Mouse (Mus musculus): ENCODE data around the gene Chst14. TPM values are rescaled to one million over a fixed set of nuclear protein-coding genes. Genes with fewer than 3 reads are reported as not detected.

Gene Chst14
- polyA plus RNA-seq, 1 experiment from 2014 or later, result 29.6 TPM

GRCm38 (mm10) chr2:118949699-118950098 is 23.4 kb downstream of the Chst14 start:
- ATAC-seq (ENCODE audit: low FRiP score), result no peak
- no peaks in the 10 kb centered on the region for H3K9me3 ChIP-seq (replicated peaks)
- H3K27ac ChIP-seq, result no peak overlapping the region
- no peak overlapping the region for H3K9ac ChIP-seq
- no peaks in the 10 kb centered on the region for H3K4me1 ChIP-seq
- no peak overlapping the region for H3K4me2 ChIP-seq (replicated peaks)
- 79% methylated on average over 3 of the region's 3 CpGs for WGBS
- H3K4me3 ChIP-seq, result no peak overlapping the region
- H3K36me3 ChIP-seq, result no peaks in the 10 kb centered on the region
- no peaks in the 10 kb centered on the region; the same call in 1 of the 2 replicates for H3K27me3 ChIP-seq

- no peak overlapping the region for H3K4me3 ChIP-seq
- no peaks in the 10 kb centered on the region for H3K27me3 ChIP-seq
- WGBS, result 84% methylated on average over 5 of the region's 5 CpGs
- H3K9me3 ChIP-seq (replicated peaks), result no peaks in the 10 kb centered on the region
- no peak overlapping the region for H3K9ac ChIP-seq
- no peak overlapping the region for H3K27ac ChIP-seq
- ATAC-seq (ENCODE audit: low FRiP score), result no peak
- no peak overlapping the region for H3K4me2 ChIP-seq (replicated peaks)
- no peaks in the 10 kb centered on the region for H3K36me3 ChIP-seq
- no peaks in the 10 kb centered on the region for H3K4me1 ChIP-seq
Observed at GRCm38 (mm10) chr2:118956497-118956896, 30.2 kb downstream of the Chst14 start.

GRCm38 (mm10) chr2:118959644-118960043 is 33.3 kb downstream of the Chst14 start:
- H3K4me1 ChIP-seq, result no peaks in the 10 kb centered on the region
- no peak overlapping the region for H3K4me2 ChIP-seq (replicated peaks)
- H3K9ac ChIP-seq, result no peak overlapping the region
- no peak overlapping the region for H3K4me3 ChIP-seq
- H3K36me3 ChIP-seq, result no peaks in the 10 kb centered on the region
- no peaks in the 10 kb centered on the region for H3K9me3 ChIP-seq (replicated peaks)
- no peak for ATAC-seq (ENCODE audit: low FRiP score)
- H3K27ac ChIP-seq, result no peak overlapping the region
- no peaks in the 10 kb centered on the region for H3K27me3 ChIP-seq
- 23% methylated on average over 2 of the region's 2 CpGs for WGBS

GRCm38 (mm10) chr2:118960413-118960812 is 34.1 kb downstream of the Chst14 start:
- no peaks in the 10 kb centered on the region for H3K36me3 ChIP-seq
- no peaks in the 10 kb centered on the region for H3K9me3 ChIP-seq (replicated peaks)
- WGBS, result 88% methylated on average over 2 of the region's 2 CpGs
- H3K27ac ChIP-seq, result no peak overlapping the region
- no peaks in the 10 kb centered on the region for H3K4me1 ChIP-seq
- ATAC-seq (ENCODE audit: low FRiP score), result no peak
- no peaks in the 10 kb centered on the region for H3K27me3 ChIP-seq
- H3K4me2 ChIP-seq (replicated peaks), result no peak overlapping the region
- H3K4me3 ChIP-seq, result no peak overlapping the region
- no peak overlapping the region for H3K9ac ChIP-seq

GRCm38 (mm10) chr2:118961546-118961945 is 35.2 kb downstream of the Chst14 start:
- Histone ChIP-seq H3K27me3 (no peaks in the 10 kb centered on the region), H3K4me3 (no peak overlapping the region), H3K27ac (no peak overlapping the region), H3K9ac (no peak overlapping the region), H3K4me2 (replicated peaks) (no peak overlapping the region), H3K36me3 (no peaks in the 10 kb centered on the region), H3K9me3 (replicated peaks) (no peaks in the 10 kb centered on the region), H3K4me1 (no peaks in the 10 kb centered on the region)
- ATAC-seq (ENCODE audit: low FRiP score), result no peak
- WGBS, result 51% methylated on average over 2 of the region's 2 CpGs

- Histone ChIP-seq H3K4me3 (no peak overlapping the region), H3K4me1 (no peaks in the 10 kb centered on the region), H3K9ac (no peak overlapping the region), H3K9me3 (replicated peaks) (no peaks in the 10 kb centered on the region), H3K4me2 (replicated peaks) (no peak overlapping the region), H3K27ac (no peak overlapping the region), H3K36me3 (no peaks in the 10 kb centered on the region), H3K27me3 (no peaks in the 10 kb centered on the region)
- ATAC-seq (ENCODE audit: low FRiP score), result no peak
- 59% methylated on average over 9 of the region's 9 CpGs for WGBS
Observed at GRCm38 (mm10) chr2:118963007-118963675, 36.8 kb downstream of the Chst14 start.

GRCm38 (mm10) chr2:118963676-118964012 is 37.3 kb downstream of the Chst14 start:
- Histone ChIP-seq H3K27me3 (no peaks in the 10 kb centered on the region), H3K27ac (no peak overlapping the region), H3K9ac (no peak overlapping the region), H3K9me3 (replicated peaks) (no peaks in the 10 kb centered on the region), H3K4me1 (no peaks in the 10 kb centered on the region), H3K4me3 (no peak overlapping the region), H3K4me2 (replicated peaks) (no peak overlapping the region), H3K36me3 (no peaks in the 10 kb centered on the region)
- 68% methylated on average over 7 of the region's 7 CpGs for WGBS
- no peak for ATAC-seq (ENCODE audit: low FRiP score)

- WGBS, result 85% methylated on average over 11 of the region's 11 CpGs
- H3K9ac ChIP-seq, result no peak overlapping the region
Observed at GRCm38 (mm10) chr2:118969585-118970147, 43.4 kb downstream of the Chst14 start.

GRCm38 (mm10) chr2:118972048-118972447 is 45.8 kb downstream of the Chst14 start:
- Histone ChIP-seq H3K4me2 (replicated peaks) (no peak overlapping the region), H3K9me3 (replicated peaks) (no peaks in the 10 kb centered on the region), H3K4me3 (no peak overlapping the region), H3K36me3 (no peaks in the 10 kb centered on the region), H3K27ac (no peak overlapping the region), H3K4me1 (peaks cover 12% of the 10 kb centered on the region), H3K9ac (no peak overlapping the region), H3K27me3 (peaks cover 40% of the 10 kb centered on the region)
- no peak for ATAC-seq (ENCODE audit: low FRiP score)
- WGBS, result 81% methylated on average over 5 of the region's 5 CpGs

More at GRCm38 (mm10) chr2:118969585-118970147, 43.4 kb downstream of the Chst14 start:
- peaks cover 16% of the 10 kb centered on the region for H3K27me3 ChIP-seq
- H3K9me3 ChIP-seq (replicated peaks), result no peaks in the 10 kb centered on the region
- H3K4me3 ChIP-seq, result no peak overlapping the region
- no peaks in the 10 kb centered on the region for H3K36me3 ChIP-seq
- H3K4me2 ChIP-seq (replicated peaks), result no peak overlapping the region
- H3K27ac ChIP-seq, result no peak overlapping the region
- ATAC-seq (ENCODE audit: low FRiP score), result no peak
- no peaks in the 10 kb centered on the region for H3K4me1 ChIP-seq

- peaks cover 48% of the 10 kb centered on the region for H3K27me3 ChIP-seq
- H3K4me2 ChIP-seq (replicated peaks), result peak overlapping the region; percentile 65
- no peaks in the 10 kb centered on the region for H3K36me3 ChIP-seq
- no peak overlapping the region for H3K27ac ChIP-seq
- H3K4me1 ChIP-seq, result peaks cover 13% of the 10 kb centered on the region
- WGBS, result under 1% methylated on average over 33 of the region's 33 CpGs
- ATAC-seq (ENCODE audit: low FRiP score), result peak; percentile 79
- no peaks in the 10 kb centered on the region for H3K9me3 ChIP-seq (replicated peaks)
- peak overlapping the region; percentile 50; the same call in 1 of the 2 replicates for H3K9ac ChIP-seq
- peak overlapping the region; percentile 34 for H3K4me3 ChIP-seq
Observed at GRCm38 (mm10) chr2:118972687-118973376, 46.5 kb downstream of the Chst14 start.

GRCm38 (mm10) chr2:118975855-118976254 is 49.6 kb downstream of the Chst14 start:
- H3K4me2 ChIP-seq (replicated peaks), result peak overlapping the region; percentile 90
- H3K4me1 ChIP-seq, result peaks cover 13% of the 10 kb centered on the region
- no peaks in the 10 kb centered on the region for H3K36me3 ChIP-seq
- H3K9me3 ChIP-seq (replicated peaks), result no peaks in the 10 kb centered on the region
- peak overlapping the region; percentile 61 for H3K4me3 ChIP-seq
- peak overlapping the region; percentile 79 for H3K9ac ChIP-seq
- ATAC-seq (ENCODE audit: low FRiP score), result peak; percentile 33; the same call in 1 of the 2 replicates
- H3K27me3 ChIP-seq, result peaks cover 56% of the 10 kb centered on the region
- no peak overlapping the region for H3K27ac ChIP-seq
- 6% methylated on average over 15 of the region's 15 CpGs for WGBS

- H3K4me2 ChIP-seq (replicated peaks), result peak overlapping the region; percentile 90
- H3K27me3 ChIP-seq, result peaks cover 56% of the 10 kb centered on the region
- peak; percentile 77 for ATAC-seq (ENCODE audit: low FRiP score)
- 1% methylated on average over 57 of the region's 57 CpGs for WGBS
- 0 out of 2 replicates have a peak overlapping the region, but pooled peaks have one; percentile 8 for H3K27ac ChIP-seq
- no peaks in the 10 kb centered on the region for H3K36me3 ChIP-seq
- H3K9ac ChIP-seq, result peak overlapping the region; percentile 79
- H3K4me3 ChIP-seq, result peak overlapping the region; percentile 61
- peaks cover 13% of the 10 kb centered on the region for H3K4me1 ChIP-seq
- no peaks in the 10 kb centered on the region for H3K9me3 ChIP-seq (replicated peaks)
Observed at GRCm38 (mm10) chr2:118976282-118976929, 50.1 kb downstream of the Chst14 start.
